Mouse (Mus musculus) limb, embryonic 14.5 days (tissue): Measurements from ENCODE around the gene Flt4. TPM values are rescaled to one million over a fixed set of nuclear protein-coding genes. Genes with fewer than 3 reads are reported as not detected.
"Not testable (repeated sequence)": the region's sequence is repeated elsewhere in the genome, so short reads cannot be mapped to it uniquely, and the experiment has no call there.

Source experiments
- ATAC-seq: fragments of 200-750 bp; cut with Nextera tagmentation; 2 replicates; pipeline ENCODE4 v1.8.0; 2017; ENCODE audit warnings: low read depth, moderate number of reproducible peaks, moderate TSS enrichment; ENCODE audit not compliant: low FRiP score
- DNase-seq: peaks from one replicate; pipeline ENCODE4 v3.0.0-alpha.2; 2015; ENCODE audit warnings: low spot score
- H3K27ac ChIP-seq: fragments of 300-500 bp; sonication (generic); replicated peaks from 2 replicates; pipeline ENCODE4 v1.5.1; 2014; ENCODE audit warnings: low read depth, mild to moderate bottlenecking, low read length, moderate library complexity, mixed read lengths
- H3K27me3 ChIP-seq: fragments of 300-500 bp; sonication (generic); 2 replicates; pipeline ENCODE4 v1.6.1; 2014; ENCODE audit warnings: low read length, mixed read lengths; ENCODE audit not compliant: control insufficient read depth, insufficient read depth
- H3K36me3 ChIP-seq: fragments of 300-500 bp; sonication (generic); 2 replicates; pipeline ENCODE4 v1.6.1; 2014; ENCODE audit warnings: mild to moderate bottlenecking, low read length, moderate library complexity, mixed read lengths; ENCODE audit not compliant: control insufficient read depth, insufficient read depth
- H3K4me1 ChIP-seq: fragments of 300-500 bp; sonication (generic); 2 replicates; pipeline ENCODE4 v1.6.1; 2014; ENCODE audit warnings: antibody characterized with exemption, low read length, mixed read lengths; ENCODE audit not compliant: control insufficient read depth, insufficient read depth
- H3K4me2 ChIP-seq: fragments of 300-500 bp; sonication (generic); replicated peaks from 2 replicates; pipeline ENCODE4 v1.6.1; 2014; ENCODE audit warnings: low read depth, mild to moderate bottlenecking, low read length, moderate library complexity; ENCODE audit not compliant: severe bottlenecking
- H3K4me3 ChIP-seq: fragments of 300-500 bp; sonication (generic); replicated peaks from 2 replicates; pipeline ENCODE4 v1.5.1; 2014; ENCODE audit warnings: low read length
- H3K9ac ChIP-seq: fragments of 300-500 bp; sonication (generic); 2 replicates; pipeline ENCODE4 v1.6.1; 2014; ENCODE audit warnings: mild to moderate bottlenecking, low read depth, low read length, moderate library complexity; ENCODE audit not compliant: severe bottlenecking
- H3K9me3 ChIP-seq: fragments of 300-500 bp; sonication (generic); 2 replicates; pipeline ENCODE4 v1.6.1; 2016; ENCODE audit warnings: low read length; ENCODE audit not compliant: control insufficient read depth
- POLR2A ChIP-seq: fragments of 200-500 bp; IDR thresholded peaks from 2 replicates; pipeline ENCODE4 v1.8.0; 2012; ENCODE audit warnings: inconsistent platforms, mild to moderate bottlenecking, moderate library complexity, borderline replicate concordance; ENCODE audit not compliant: insufficient read depth, insufficient read length; ENCODE audit errors: extremely low read depth
- whole genome bisulfite sequencing: fragments of 180-500 bp; shearing (Covaris S2); extraction: QIAGEN DNeasy Blood & Tissue Kit; methylation state at CpG from one replicate; pipeline ENCODE4 v1.1.7; 2014; 5-methylcytosine and 5-hydroxymethylcytosine counted together
- polyA plus RNA-seq, 2 experiments: library from polyadenylated mRNA; depleted of rRNA in 1 of 2; stranded (reverse) in 1 of 2; unstranded in 1 of 2; fragments of >200 nt; fragmentation: Nextera tagmentation in 1 of 2; extraction: Ambion mirVana in 1 of 2; gene quantifications; 2 replicates each; pipeline versions ENCODE4 v1.2.1 to v1.2.3; 2012 to 2014

Gene Flt4
- 7.1 and 8.6 TPM in 2 replicates for polyA plus RNA-seq (2012; rRNA removed)
- 6.8 and 7.3 TPM in 2 replicates for polyA plus RNA-seq (2014; fragmentation: Nextera tagmentation; extraction: Ambion mirVana)

DNA sequence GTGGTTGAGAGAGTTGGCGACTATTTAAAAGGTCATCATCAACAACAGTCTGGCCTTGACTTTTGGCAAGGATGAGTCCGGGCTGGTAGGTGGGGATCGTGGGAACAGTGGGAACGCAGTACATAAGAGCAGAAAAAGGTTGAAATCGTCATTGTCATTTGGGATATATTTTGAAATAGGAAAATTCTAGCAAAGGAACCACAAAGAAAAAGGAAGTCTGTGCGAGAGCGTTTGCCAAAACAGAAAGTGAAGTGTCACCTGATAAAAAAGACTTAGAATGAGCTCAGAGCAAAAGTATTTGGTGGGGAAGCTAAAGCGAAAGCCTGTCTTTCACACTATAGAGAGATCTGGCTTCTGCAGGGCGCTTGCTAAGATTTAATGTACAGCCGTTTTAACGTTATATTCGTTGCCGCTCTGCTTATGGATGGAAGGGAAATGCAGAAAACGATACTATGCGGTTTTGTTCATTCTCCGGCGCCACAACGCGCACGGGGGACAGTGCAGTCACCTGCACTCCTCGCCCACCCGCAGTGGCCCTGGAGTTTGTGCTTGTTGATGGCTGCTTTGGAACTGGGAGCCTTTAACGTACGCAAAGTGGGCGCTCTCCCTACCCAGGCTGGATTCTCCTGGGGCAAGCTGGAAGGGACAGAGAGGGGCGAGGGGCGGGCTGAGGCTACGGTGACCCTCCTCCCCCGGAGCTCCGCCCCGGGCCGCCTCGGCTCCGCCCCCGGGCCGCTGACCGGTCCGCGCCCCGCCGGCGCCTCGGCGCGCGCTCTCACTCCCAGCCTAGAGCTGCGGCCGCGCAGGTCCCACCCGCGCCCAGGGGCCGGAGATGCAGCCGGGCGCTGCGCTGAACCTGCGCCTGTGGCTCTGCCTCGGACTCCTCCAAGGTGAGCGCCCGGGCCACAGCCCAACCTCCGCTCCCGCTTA, at the start of gene Flt4:
Gene Flt4, plus strand, starts transcription at position 326 of the 930 bp plus-strand sequence.
- DNase-seq = peak; percentile 14
- Histone ChIP-seq H3K27me3 (peaks cover 25% of the 10 kb centered on the region), H3K4me3 (peak within 1 kb of the TSS; percentile 40), H3K9ac (peak within 1 kb of the TSS; percentile 41; the same call in 1 of the 2 replicates), H3K4me2 (peak within 1 kb of the TSS; percentile 61)
- 5% methylated on average over 44 of the region's 61 CpGs for WGBS
- H3K27ac ChIP-seq, H3K36me3 ChIP-seq, H3K9me3 ChIP-seq, H3K4me1 ChIP-seq: not testable (repeated sequence)
- ATAC-seq = peak; percentile 75; the same call in 1 of the 2 replicates

DNA sequence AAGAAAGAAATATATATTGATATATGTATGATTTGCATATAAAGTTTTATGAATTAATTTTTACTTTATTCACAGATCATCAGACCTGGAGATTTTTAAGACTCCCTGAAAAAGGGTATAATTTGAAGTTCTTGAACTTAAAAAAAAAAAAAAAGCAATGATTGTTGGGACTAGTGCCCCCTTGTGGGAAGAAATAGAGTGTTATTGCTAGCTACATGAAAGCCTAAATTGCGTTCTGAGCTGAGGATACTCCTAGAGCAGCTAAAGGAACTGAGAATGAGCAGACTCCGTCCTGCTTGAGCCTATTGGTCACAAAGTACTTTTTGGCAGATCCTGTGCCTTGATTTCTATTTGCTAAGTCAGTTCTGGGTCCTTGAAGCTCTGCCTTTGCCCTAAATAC, 34.0 kb upstream of the Flt4 start:
- WGBS = 43% methylated on average over 2 of the region's 2 CpGs
- peak; percentile 22 for DNase-seq
- H3K27ac ChIP-seq, H3K4me2 ChIP-seq, H3K9me3 ChIP-seq, H3K27me3 ChIP-seq, ATAC-seq, H3K36me3 ChIP-seq, H3K4me3 ChIP-seq, H3K9ac ChIP-seq, H3K4me1 ChIP-seq: not testable (repeated sequence)

DNA sequence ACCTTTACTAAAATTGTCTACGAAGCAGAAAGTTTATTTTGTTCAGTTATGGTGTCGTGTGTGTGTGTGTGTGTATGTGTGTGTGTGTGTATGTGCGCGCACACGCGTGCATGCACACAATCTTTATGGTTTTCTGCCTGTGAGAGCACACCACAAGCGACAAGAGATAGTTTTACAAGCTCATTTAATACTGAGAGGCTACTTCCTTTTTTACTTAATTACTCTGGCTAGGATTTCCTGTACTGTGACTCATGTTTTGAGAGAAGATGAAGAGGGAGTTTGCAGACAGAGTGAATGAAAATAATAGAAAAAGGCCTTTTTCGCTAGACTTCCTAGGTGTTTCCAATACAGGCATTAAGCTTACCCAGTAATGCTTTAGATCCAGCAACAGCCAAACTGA, 28.6 kb upstream of the Flt4 start:
- H3K9me3 ChIP-seq, H3K9ac ChIP-seq, H3K27ac ChIP-seq, ATAC-seq, H3K4me3 ChIP-seq, H3K27me3 ChIP-seq, H3K4me1 ChIP-seq, DNase-seq, H3K4me2 ChIP-seq, H3K36me3 ChIP-seq: not testable (repeated sequence)
- 78% methylated on average over 8 of the region's 8 CpGs for WGBS

DNA sequence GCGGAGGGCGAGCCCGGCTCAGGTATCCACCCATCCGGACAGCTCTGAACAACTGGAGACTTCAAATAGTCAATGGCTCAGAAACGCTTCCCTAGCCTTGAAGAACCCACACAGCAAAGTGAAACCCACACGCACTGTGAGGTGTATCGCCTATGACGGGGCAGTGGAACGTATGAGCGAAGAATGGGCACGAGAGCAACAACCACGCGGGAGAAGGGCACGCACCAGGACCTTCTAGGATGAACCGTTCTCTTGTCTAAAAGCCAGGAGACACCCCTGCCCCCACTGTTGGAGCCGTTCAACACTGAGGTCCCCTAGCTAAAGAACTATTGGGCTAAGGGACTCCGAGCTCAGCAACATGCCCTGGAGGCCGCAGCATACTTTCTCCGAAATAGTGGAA, 18.9 kb upstream of the Flt4 start:
- H3K27ac ChIP-seq = no peak overlapping the region
- H3K36me3 ChIP-seq = no peaks in the 10 kb centered on the region
- H3K9ac ChIP-seq = no peak overlapping the region
- H3K4me3 ChIP-seq = no peak overlapping the region
- ATAC-seq (no peak), DNase-seq (no peak)
- no peaks in the 10 kb centered on the region for H3K27me3 ChIP-seq
- no peaks in the 10 kb centered on the region for H3K9me3 ChIP-seq
- no peak overlapping the region for H3K4me2 ChIP-seq
- TF ChIP-seq POLR2A = no peak
- WGBS = 93% methylated on average over 19 of the region's 19 CpGs
- H3K4me1 ChIP-seq = no peaks in the 10 kb centered on the region

DNA sequence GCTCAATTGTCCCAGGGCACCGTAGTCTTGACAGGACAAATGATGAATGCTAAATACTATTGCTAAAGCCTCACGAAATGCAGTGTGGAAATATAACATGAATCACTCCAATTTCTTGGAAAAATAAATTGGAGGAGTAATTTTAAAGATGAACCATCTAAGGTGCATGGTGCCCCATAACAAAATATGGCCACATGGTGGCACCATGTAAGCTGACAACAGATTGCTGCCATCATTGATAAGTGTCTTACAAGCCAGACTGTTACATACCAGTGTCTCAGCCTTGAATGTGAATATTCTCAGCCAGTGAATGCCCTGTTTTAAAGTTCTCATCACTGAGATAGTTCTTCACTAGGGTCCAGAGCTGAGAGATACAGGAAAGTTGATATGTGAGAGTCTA, 11.9 kb upstream of the Flt4 start:
- H3K27ac ChIP-seq, H3K4me2 ChIP-seq, H3K4me1 ChIP-seq, ATAC-seq, H3K9me3 ChIP-seq, H3K9ac ChIP-seq, H3K4me3 ChIP-seq, H3K27me3 ChIP-seq, H3K36me3 ChIP-seq, DNase-seq: not testable (repeated sequence)
- WGBS = 74% methylated on average over 2 of the region's 2 CpGs

DNA sequence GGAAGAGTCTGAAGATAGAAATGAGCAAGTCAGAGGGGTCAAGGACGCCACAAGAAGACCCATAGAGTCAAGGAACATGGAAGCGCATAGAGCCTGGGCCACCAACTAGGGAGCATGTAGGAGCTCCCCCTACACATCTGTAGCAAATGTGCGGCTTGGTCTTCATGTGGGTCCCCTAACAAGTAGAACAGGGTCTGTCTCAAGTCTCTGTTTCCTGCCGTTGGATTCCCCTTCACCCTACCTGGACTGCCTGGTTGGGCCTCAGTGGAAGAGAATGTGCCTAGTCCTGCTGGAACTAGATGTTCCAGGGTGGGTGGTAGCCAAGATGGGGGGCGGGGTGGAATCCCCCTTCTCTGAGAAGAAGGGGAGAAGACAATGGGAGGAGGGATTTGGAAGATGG, 757 bp upstream of the Flt4 start:
- not testable (repeated sequence) for H3K9me3 ChIP-seq, H3K9ac ChIP-seq, H3K4me2 ChIP-seq, ATAC-seq, H3K4me3 ChIP-seq, DNase-seq, H3K36me3 ChIP-seq, H3K27ac ChIP-seq, H3K4me1 ChIP-seq
- 82% methylated on average over 5 of the region's 5 CpGs for WGBS
- H3K27me3 ChIP-seq = peaks cover 20% of the 10 kb centered on the region

DNA sequence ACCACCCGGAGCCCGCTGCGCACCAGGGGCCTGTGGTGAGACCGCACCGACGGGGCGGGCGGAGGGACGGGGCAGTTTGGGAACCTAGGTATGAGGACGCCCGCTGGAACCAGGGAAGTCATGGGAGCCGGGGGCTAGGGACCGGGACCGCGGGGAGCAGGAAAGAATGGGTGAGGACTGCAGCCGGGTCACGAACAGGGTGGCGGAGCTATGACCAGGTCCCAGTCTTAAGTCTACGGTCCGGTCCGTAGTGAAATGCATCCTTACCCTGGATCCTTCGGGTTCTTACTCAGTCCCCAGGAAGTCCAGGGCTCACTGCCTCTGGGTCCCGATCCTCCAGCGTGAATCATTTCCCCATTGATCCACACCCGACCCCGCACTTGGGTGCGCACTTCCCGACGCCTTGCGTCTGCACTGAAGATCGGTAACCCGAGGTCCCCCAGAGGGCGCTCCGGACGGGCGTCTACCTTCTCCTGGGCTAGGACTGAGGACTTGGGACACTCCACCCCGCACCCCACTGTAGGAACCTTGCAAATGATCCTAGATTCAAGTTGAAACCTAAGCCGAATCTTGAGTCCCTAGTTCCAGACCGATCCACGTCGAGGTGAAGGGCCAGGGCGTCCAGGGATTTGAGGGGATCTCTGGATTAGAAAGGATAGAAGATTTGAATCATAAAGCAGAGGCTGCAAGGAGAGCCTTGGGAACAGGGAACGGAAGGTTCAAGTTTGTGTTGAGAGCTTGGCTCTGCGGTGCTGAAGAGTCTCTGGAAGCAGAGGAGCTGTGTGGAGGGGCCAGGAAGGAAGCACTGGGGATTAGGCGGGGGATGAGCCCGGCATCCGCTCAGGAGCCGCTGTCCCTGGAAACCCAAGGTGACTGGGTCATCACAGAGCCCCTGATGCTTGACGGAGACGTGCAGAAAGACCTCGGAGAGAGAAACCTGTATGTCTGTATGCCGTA, 1.1 kb downstream of the Flt4 start:
- Histone ChIP-seq H3K4me3 (peak overlapping the region; percentile 40), H3K4me2 (peak overlapping the region; percentile 61), H3K27me3 (peaks cover 25% of the 10 kb centered on the region), H3K9ac (peak overlapping the region; percentile 41; the same call in 1 of the 2 replicates)
- not testable (repeated sequence) for ATAC-seq, H3K36me3 ChIP-seq, H3K4me1 ChIP-seq, DNase-seq, H3K9me3 ChIP-seq, H3K27ac ChIP-seq
- WGBS = 3% methylated on average over 46 of the region's 52 CpGs
